Mouse (Mus musculus) gonadal fat pad, adult 2 months (tissue): Measurements from ENCODE around the gene Gzmm. TPM values are rescaled to one million over a fixed set of nuclear protein-coding genes. Genes with fewer than 3 reads are reported as not detected.

ENCODE experiments used
- DNase-seq: peaks from one replicate; pipeline ENCODE4 v3.0.0-alpha.2; 2012; ENCODE audit warnings: low read depth
- polyA plus RNA-seq: library from polyadenylated mRNA; depleted of rRNA; stranded (reverse); fragments of >200 nt; gene quantifications from 2 replicates; pipeline ENCODE4 v1.2.3, GENCODE M21; 2012; rRNA removed

The Gzmm gene
- polyA plus RNA-seq: 0.24 and 0.42 TPM in 2 replicates

- no peak for DNase-seq
Measured at GRCm38 (mm10) chr10:79688720-79689119, at the start of gene Gzmm. Gene Gzmm (plus strand): TSS chr10:79689020.

- no peak for DNase-seq
Measured at GRCm38 (mm10) chr10:79645711-79646110, 43.1 kb upstream of the Gzmm start, which contains the start of gene Odf3l2. Gene Odf3l2 (minus strand): TSS chr10:79645738.

GRCm38 (mm10) chr10:79649070-79649751 is 39.6 kb upstream of the Gzmm start:
- no peak for DNase-seq

GRCm38 (mm10) chr10:79652789-79653188 is 36.0 kb upstream of the Gzmm start:
- DNase-seq: no peak

GRCm38 (mm10) chr10:79654946-79655395 is 33.8 kb upstream of the Gzmm start:
- no peak for DNase-seq

GRCm38 (mm10) chr10:79658829-79659228 is 30.0 kb upstream of the Gzmm start:
- DNase-seq: no peak

GRCm38 (mm10) chr10:79660298-79660697 is 28.5 kb upstream of the Gzmm start:
- DNase-seq: no peak

- no peak for DNase-seq
Measured at GRCm38 (mm10) chr10:79661861-79662260, 27.0 kb upstream of the Gzmm start.

- DNase-seq: no peak
Measured at GRCm38 (mm10) chr10:79664131-79664665, 24.6 kb upstream of the Gzmm start, which contains the start of gene Madcam1. Gene Madcam1 (plus strand): TSS chr10:79664559.

GRCm38 (mm10) chr10:79665051-79665450 is 23.8 kb upstream of the Gzmm start:
- DNase-seq: no peak

- no peak for DNase-seq
Measured at GRCm38 (mm10) chr10:79666493-79666892, 22.3 kb upstream of the Gzmm start.

GRCm38 (mm10) chr10:79668076-79668475 is 20.7 kb upstream of the Gzmm start:
- DNase-seq: no peak

GRCm38 (mm10) chr10:79668771-79669575 is 19.8 kb upstream of the Gzmm start, which contains the start of gene Tpgs1:
Gene Tpgs1 (plus strand): TSS chr10:79669369.
- DNase-seq: no peak

GRCm38 (mm10) chr10:79669576-79670057 is 19.2 kb upstream of the Gzmm start:
- DNase-seq: no peak

GRCm38 (mm10) chr10:79670071-79670888 is 18.5 kb upstream of the Gzmm start:
- no peak for DNase-seq

- DNase-seq: no peak
Measured at GRCm38 (mm10) chr10:79671396-79672087, 17.3 kb upstream of the Gzmm start.

GRCm38 (mm10) chr10:79672088-79672455 is 16.7 kb upstream of the Gzmm start:
- no peak for DNase-seq

GRCm38 (mm10) chr10:79673054-79673453 is 15.8 kb upstream of the Gzmm start:
- no peak for DNase-seq

GRCm38 (mm10) chr10:79675346-79676035 is 13.3 kb upstream of the Gzmm start:
- no peak for DNase-seq
